Mouse (Mus musculus) midbrain, postnatal 0 days (tissue): Measurements from ENCODE around the gene Itga4. TPM values are rescaled to one million over a fixed set of nuclear protein-coding genes. Genes with fewer than 3 reads are reported as not detected.

Source experiments
- ATAC-seq: fragments of 200-750 bp; cut with Nextera tagmentation; 2 replicates; pipeline ENCODE4 v1.8.0; 2017; ENCODE audit warnings: moderate number of reproducible peaks, mild to moderate bottlenecking, moderate TSS enrichment, moderate library complexity; ENCODE audit not compliant: low FRiP score
- DNase-seq: peaks from one replicate; pipeline ENCODE4 v3.0.0-alpha.2; 2015; ENCODE audit warnings: low spot score
- H3K27ac ChIP-seq: fragments of 300-500 bp; sonication (generic); 2 replicates; pipeline ENCODE4 v1.5.1; 2014; ENCODE audit warnings: low read depth, mild to moderate bottlenecking, low read length, mixed read lengths
- H3K27me3 ChIP-seq: fragments of 300-500 bp; sonication (generic); 2 replicates; pipeline ENCODE4 v1.6.1; 2014; ENCODE audit warnings: low read length, control low read depth, mixed read lengths; ENCODE audit not compliant: insufficient read depth
- H3K36me3 ChIP-seq: fragments of 300-500 bp; sonication (generic); 2 replicates; pipeline ENCODE4 v1.6.1; 2014; ENCODE audit warnings: low read length, control low read depth, mixed read lengths; ENCODE audit not compliant: insufficient read depth
- H3K4me1 ChIP-seq: fragments of 300-500 bp; sonication (generic); 2 replicates; pipeline ENCODE4 v1.6.1; 2014; ENCODE audit warnings: mild to moderate bottlenecking, control low read depth, antibody characterized with exemption, low read length, mixed read lengths; ENCODE audit not compliant: insufficient read depth
- H3K4me2 ChIP-seq: fragments of 300-500 bp; sonication (generic); 2 replicates; pipeline ENCODE4 v1.6.1; 2014; ENCODE audit warnings: low read depth, mild to moderate bottlenecking, low read length, mixed read lengths; ENCODE audit not compliant: poor library complexity, severe bottlenecking
- H3K4me3 ChIP-seq: fragments of 300-500 bp; sonication (generic); 2 replicates; pipeline ENCODE4 v1.5.1; 2014; ENCODE audit warnings: low read depth, mild to moderate bottlenecking, low read length, moderate library complexity
- H3K9ac ChIP-seq: fragments of 300-500 bp; sonication (generic); replicated peaks from 2 replicates; pipeline ENCODE4 v1.6.1; 2014; ENCODE audit warnings: mild to moderate bottlenecking, low read length, moderate library complexity, mixed read lengths; ENCODE audit not compliant: poor library complexity, severe bottlenecking
- H3K9me3 ChIP-seq: fragments of 300-500 bp; sonication (generic); 2 replicates; pipeline ENCODE4 v1.6.1; 2016; ENCODE audit warnings: low read length, control low read depth
- CTCF ChIP-seq: IDR thresholded peaks from 2 replicates; pipeline ENCODE4 v1.5.1; 2016; ENCODE audit warnings: antibody characterized with exemption, mild to moderate bottlenecking
- WGBS: fragments of 180-500 bp; shearing (Covaris S2); extraction: QIAGEN DNeasy Blood & Tissue Kit; methylation state at CpG from one replicate; pipeline ENCODE4 v1.1.7; 2014; 5-methylcytosine and 5-hydroxymethylcytosine counted together
- polyA plus RNA-seq: library from polyadenylated mRNA; unstranded; fragments of >200 nt; fragmentation: Nextera tagmentation; extraction: Ambion mirVana; gene quantifications from 2 replicates; pipeline ENCODE4 v1.2.1, GENCODE M21; 2015
- total RNA-seq: library from RNA; depleted of rRNA; stranded (reverse); fragments of >200 nt; gene quantifications from 2 replicates; pipeline ENCODE4 v1.2.3, GENCODE M21; 2014

The Itga4 gene
- total and polyA plus RNA-seq, 2 experiments from 2014 or later: 1.5 to 3.1 TPM

DNA sequence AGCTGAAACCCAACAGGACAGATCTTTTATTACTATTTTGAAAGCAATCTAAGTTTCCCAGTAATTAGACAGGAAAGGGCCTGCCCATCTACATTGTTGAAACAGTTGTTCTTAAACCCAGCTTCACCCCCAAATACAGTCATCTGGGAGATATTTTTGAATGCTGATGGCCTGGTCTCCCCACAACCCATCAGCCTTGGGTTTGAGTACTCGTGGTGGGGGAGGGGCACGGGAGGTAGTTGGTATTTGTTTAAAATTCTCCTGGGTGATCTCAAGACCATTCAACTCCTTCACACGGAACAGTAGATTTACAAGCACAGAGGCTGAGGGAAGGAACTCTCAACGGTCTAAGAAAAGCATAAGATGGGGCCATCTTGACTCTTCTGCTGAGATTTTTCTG is 13.6 kb downstream of the Itga4 start:
- Histone ChIP-seq H3K36me3 (no peaks in the 10 kb centered on the region), H3K27ac (no peak overlapping the region), H3K27me3 (no peaks in the 10 kb centered on the region), H3K4me3 (no peak overlapping the region), H3K9ac (no peak overlapping the region), H3K4me2 (no peak overlapping the region), H3K9me3 (no peaks in the 10 kb centered on the region), H3K4me1 (no peaks in the 10 kb centered on the region)
- ATAC-seq (no peak), DNase-seq (no peak)
- WGBS: 79% methylated on average over 4 of the region's 4 CpGs
- no peak for TF ChIP-seq CTCF

DNA sequence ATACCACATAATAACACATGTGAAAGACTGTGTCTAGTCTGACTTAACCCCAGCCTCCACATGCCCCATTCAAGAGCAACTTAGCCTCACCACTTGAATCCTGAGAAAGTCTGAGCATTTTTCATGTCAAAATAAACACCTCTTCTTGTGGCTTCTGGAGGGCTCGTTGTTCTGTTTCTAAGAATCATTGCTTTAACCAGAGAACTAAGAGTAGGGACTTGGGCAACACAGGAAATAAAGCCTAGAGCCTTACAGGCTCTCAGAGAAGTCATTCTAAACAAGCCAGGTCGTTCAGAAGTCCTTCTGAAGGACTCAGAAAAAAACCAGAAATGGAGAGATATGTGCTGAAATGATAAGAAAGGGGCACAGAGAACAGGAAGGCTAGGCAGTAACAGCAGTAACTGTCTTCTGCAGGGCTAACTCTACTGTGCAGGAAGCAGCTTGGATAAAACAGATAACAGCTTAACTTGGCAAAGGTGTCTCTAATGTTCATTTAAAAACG is 14.9 kb downstream of the Itga4 start:
- H3K36me3 ChIP-seq: no peaks in the 10 kb centered on the region
- no peak overlapping the region for H3K9ac ChIP-seq
- TF ChIP-seq CTCF: no peak
- ATAC-seq (no peak), DNase-seq (no peak)
- no peaks in the 10 kb centered on the region for H3K9me3 ChIP-seq
- H3K27me3 ChIP-seq: no peaks in the 10 kb centered on the region
- no peak overlapping the region for H3K27ac ChIP-seq
- WGBS: 57% methylated on average over 3 of the region's 3 CpGs
- no peak overlapping the region for H3K4me3 ChIP-seq
- H3K4me1 ChIP-seq: no peaks in the 10 kb centered on the region
- H3K4me2 ChIP-seq: no peak overlapping the region

DNA sequence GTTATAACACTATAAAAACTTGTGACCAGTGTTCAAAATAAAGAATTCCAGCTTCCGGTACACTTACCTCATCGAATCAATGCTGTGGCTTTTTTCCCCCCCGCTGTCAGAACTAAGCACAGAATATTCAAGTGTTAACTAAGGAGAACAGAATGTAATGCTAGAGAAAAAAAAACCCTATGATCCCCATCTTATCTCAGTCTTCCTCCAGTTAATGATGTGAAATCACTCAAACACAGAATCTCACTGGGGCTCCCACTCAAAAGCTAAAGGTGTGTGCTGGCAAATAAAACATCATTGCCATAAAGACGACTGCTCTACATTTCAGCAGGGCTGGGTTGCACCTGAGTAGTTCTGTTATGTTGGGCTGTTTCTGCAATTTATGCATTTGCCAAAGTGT is 16.6 kb downstream of the Itga4 start:
- DNase-seq: no peak
- H3K36me3 ChIP-seq: no peaks in the 10 kb centered on the region
- no peak overlapping the region for H3K27ac ChIP-seq
- H3K4me3 ChIP-seq: no peak overlapping the region
- 94% methylated on average over 4 of the region's 4 CpGs for WGBS
- H3K4me2 ChIP-seq: no peak overlapping the region
- H3K9me3 ChIP-seq: no peaks in the 10 kb centered on the region
- ATAC-seq: no peak
- H3K27me3 ChIP-seq: no peaks in the 10 kb centered on the region
- H3K9ac ChIP-seq: no peak overlapping the region
- H3K4me1 ChIP-seq: no peaks in the 10 kb centered on the region
- TF ChIP-seq CTCF: no peak

DNA sequence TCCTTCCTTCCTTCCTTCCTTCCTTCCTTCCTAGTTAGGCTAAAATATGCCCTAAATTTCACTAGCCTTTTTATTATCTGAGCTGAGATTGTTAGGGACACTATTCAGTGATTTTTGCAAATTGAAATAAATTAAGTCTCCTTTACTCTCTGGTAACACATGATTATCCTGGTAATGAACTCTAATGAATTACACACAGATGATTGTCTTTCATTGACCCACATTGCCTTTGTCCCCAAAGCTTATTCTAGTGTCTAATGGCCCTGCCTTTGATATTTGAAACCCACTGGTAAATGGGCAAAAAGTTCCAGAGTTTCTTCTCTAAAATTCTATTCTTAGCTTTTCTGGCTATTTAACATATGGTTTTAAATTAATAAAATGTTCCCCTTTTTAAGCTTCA is 23.4 kb downstream of the Itga4 start:
- ATAC-seq: no peak

DNA sequence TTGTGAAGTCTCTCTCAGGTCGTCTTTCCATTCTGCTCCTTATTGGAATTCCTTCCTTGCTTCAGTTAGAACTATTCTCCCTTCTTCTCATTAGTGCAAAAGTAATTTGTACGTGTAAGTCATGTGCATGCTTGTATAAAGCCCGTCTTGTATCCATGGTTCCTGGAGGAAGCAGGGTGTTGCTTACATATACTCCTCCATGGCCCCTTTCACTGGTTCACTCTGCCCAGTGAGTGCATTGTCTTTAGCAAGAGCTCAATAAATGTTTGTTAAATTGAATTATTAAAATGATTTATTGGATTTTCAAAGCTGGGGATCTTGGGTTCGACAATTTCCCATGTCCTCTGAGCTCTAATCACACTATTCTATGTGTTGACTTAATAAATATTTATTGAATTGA is 29.0 kb downstream of the Itga4 start:
- 86% methylated on average over 4 of the region's 4 CpGs for WGBS
- H3K4me1 ChIP-seq: no peaks in the 10 kb centered on the region

More for the DNA sequence above, 23.4 kb downstream of the Itga4 start:
- no peak for TF ChIP-seq CTCF
- Histone ChIP-seq H3K27ac (no peak overlapping the region), H3K36me3 (no peaks in the 10 kb centered on the region), H3K4me1 (no peaks in the 10 kb centered on the region), H3K9ac (no peak overlapping the region), H3K4me3 (no peak overlapping the region), H3K9me3 (no peaks in the 10 kb centered on the region), H3K27me3 (no peaks in the 10 kb centered on the region), H3K4me2 (no peak overlapping the region)
- DNase-seq: no peak

DNA sequence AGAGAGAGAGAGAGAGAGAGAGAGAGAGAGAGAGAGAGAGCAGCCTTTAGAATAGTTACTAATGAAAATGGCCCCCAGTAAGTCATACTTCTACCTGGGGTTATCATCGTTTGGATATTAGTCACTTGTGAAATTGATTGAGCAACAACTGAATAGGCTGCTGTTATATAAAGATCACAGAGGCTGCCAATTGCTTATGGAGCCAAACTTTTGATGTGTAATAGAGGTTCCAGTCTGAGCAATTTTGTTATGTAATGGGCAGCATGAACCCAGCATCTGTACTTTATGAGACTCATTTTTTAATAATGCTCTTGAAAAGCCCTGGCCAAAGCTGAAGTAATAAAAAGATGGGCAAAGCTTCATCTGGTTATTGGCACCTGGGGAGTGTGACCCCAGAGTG is 34.9 kb downstream of the Itga4 start:
- TF ChIP-seq CTCF: no peak
- WGBS: 77% methylated on average over 1 of the region's 1 CpGs
- Histone ChIP-seq H3K36me3 (no peaks in the 10 kb centered on the region), H3K27me3 (no peaks in the 10 kb centered on the region), H3K9ac (no peak overlapping the region), H3K9me3 (no peaks in the 10 kb centered on the region), H3K4me3 (no peak overlapping the region), H3K27ac (no peak overlapping the region), H3K4me2 (no peak overlapping the region), H3K4me1 (no peaks in the 10 kb centered on the region)
- ATAC-seq (no peak), DNase-seq (no peak)

More for the DNA sequence above, 29.0 kb downstream of the Itga4 start:
- H3K27me3 ChIP-seq: no peaks in the 10 kb centered on the region
- no peaks in the 10 kb centered on the region for H3K36me3 ChIP-seq
- no peaks in the 10 kb centered on the region for H3K9me3 ChIP-seq
- H3K4me2 ChIP-seq: no peak overlapping the region
- H3K9ac ChIP-seq: no peak overlapping the region
- ATAC-seq: no peak
- no peak for DNase-seq
- no peak overlapping the region for H3K27ac ChIP-seq
- no peak overlapping the region for H3K4me3 ChIP-seq
- no peak for TF ChIP-seq CTCF
